Mouse (Mus musculus): ENCODE data around the gene Anxa8. TPM values are rescaled to one million over a fixed set of nuclear protein-coding genes. Genes with fewer than 3 reads are reported as not detected.

Anxa8 gene
- polyA plus RNA-seq, 2 experiments, result 23.7 to 42.5 TPM

DNA sequence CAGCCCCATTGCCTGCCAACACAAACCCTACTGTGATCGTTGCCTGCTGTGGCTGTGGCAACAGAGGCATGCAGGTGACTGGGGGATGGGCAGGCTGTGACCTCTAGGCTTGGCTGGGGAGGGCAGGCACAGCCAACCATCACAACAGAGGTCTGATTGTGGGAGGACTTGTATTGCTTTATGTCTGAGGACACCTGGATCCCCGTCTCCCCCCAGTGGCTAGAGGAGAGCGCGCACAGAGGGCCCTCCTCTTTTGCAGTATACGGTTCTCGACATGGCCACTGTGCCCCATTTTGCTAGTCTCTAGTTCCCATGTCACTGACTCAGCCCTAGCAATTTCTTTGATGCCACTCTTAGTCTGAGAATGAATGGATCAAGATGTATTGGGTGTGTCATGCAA, 14.1 kb upstream of the Anxa8 start:
- no peak for ATAC-seq (ENCODE audit: low FRiP score, low read depth)
- TF ChIP-seq POLR2A (IDR thresholded peaks at IDR 0.05; ENCODE audit: borderline replicate concordance, extremely low read depth, insufficient read depth, insufficient read length), result no peak
- H3K27me3 ChIP-seq (ENCODE audit: control insufficient read depth, insufficient read depth, low read length), result no peaks in the 10 kb centered on the region
- no peaks in the 10 kb centered on the region for H3K9me3 ChIP-seq (ENCODE audit: control insufficient read depth, low read length)
- no peak overlapping the region for H3K9ac ChIP-seq (ENCODE audit: low read depth, low read length, severe bottlenecking)
- no peak overlapping the region for H3K27ac ChIP-seq (replicated peaks; ENCODE audit: low read depth, low read length)
- H3K4me2 ChIP-seq (replicated peaks; ENCODE audit: low read depth, low read length, severe bottlenecking), result no peak overlapping the region
- H3K36me3 ChIP-seq (ENCODE audit: control insufficient read depth, insufficient read depth, low read length), result no peaks in the 10 kb centered on the region
- no peak overlapping the region for H3K4me3 ChIP-seq (replicated peaks; ENCODE audit: low read length)
- WGBS, result 60% methylated on average over 6 of the region's 6 CpGs
- no peak for DNase-seq (ENCODE audit: low spot score)
- no peaks in the 10 kb centered on the region for H3K4me1 ChIP-seq (ENCODE audit: control insufficient read depth, insufficient read depth, low read length)

DNA sequence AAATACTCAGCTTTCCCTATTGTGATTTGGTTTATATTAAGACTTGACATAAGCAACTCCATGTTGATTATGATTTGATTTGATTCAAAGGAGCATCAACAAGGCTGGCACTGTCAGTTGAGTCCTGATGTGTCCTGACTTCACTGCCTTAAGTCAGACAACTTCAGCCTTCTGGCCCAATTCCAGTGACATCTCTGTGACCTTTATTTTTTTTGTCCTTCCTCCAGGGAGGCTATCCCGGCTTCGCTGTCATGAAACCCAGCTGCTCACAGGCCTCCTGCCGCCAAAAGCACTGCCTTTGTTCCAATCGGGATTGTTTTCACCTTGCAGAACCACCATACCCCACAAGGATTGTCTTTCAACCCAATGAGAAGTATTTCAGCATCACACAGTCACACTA, 10.4 kb upstream of the Anxa8 start:
- H3K9ac ChIP-seq (ENCODE audit: low read depth, low read length, severe bottlenecking), result no peak overlapping the region
- 56% methylated on average over 4 of the region's 4 CpGs for WGBS
- H3K4me2 ChIP-seq (replicated peaks; ENCODE audit: low read depth, low read length, severe bottlenecking), result no peak overlapping the region

DNA sequence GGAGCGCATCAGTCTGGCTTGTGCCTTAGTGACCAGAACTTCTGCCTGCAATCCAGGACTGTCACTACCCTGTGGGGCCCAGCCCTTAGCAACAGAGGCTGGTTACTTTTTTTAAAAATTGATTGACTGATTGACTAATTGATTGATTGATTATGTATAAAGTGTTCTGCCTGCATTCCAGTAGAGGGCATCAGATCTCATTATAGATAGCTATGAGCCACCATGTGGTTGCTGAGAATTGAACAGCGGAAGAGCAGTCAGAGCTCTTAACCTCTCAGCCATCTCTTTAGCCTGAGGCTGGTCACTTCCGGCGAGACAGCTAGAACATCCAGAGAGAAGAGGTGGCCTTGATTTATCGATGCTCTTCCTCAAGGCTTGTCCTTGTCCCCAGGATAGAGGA, 8.6 kb upstream of the Anxa8 start:
- H3K36me3 ChIP-seq (ENCODE audit: control insufficient read depth, insufficient read depth, low read length), result no peaks in the 10 kb centered on the region
- no peak for ATAC-seq (ENCODE audit: low FRiP score, low read depth)
- no peak overlapping the region for H3K9ac ChIP-seq (ENCODE audit: low read depth, low read length, severe bottlenecking)
- H3K27ac ChIP-seq (replicated peaks; ENCODE audit: low read depth, low read length), result no peak overlapping the region
- no peak overlapping the region for H3K4me2 ChIP-seq (replicated peaks; ENCODE audit: low read depth, low read length, severe bottlenecking)
- no peaks in the 10 kb centered on the region for H3K9me3 ChIP-seq (ENCODE audit: control insufficient read depth, low read length)
- no peaks in the 10 kb centered on the region for H3K4me1 ChIP-seq (ENCODE audit: control insufficient read depth, insufficient read depth, low read length)
- H3K27me3 ChIP-seq (ENCODE audit: control insufficient read depth, insufficient read depth, low read length), result no peaks in the 10 kb centered on the region
- H3K4me3 ChIP-seq (replicated peaks; ENCODE audit: low read length), result no peak overlapping the region
- DNase-seq (ENCODE audit: low spot score), result no peak
- no peak for TF ChIP-seq POLR2A (IDR thresholded peaks at IDR 0.05; ENCODE audit: borderline replicate concordance, extremely low read depth, insufficient read depth, insufficient read length)
- 75% methylated on average over 5 of the region's 5 CpGs for WGBS

More for the DNA sequence above, 10.4 kb upstream of the Anxa8 start:
- Histone ChIP-seq H3K4me1 (ENCODE audit: control insufficient read depth, insufficient read depth, low read length) (no peaks in the 10 kb centered on the region), H3K4me3 (replicated peaks; ENCODE audit: low read length) (no peak overlapping the region), H3K36me3 (ENCODE audit: control insufficient read depth, insufficient read depth, low read length) (no peaks in the 10 kb centered on the region), H3K27me3 (ENCODE audit: control insufficient read depth, insufficient read depth, low read length) (no peaks in the 10 kb centered on the region), H3K9me3 (ENCODE audit: control insufficient read depth, low read length) (no peaks in the 10 kb centered on the region), H3K27ac (replicated peaks; ENCODE audit: low read depth, low read length) (no peak overlapping the region)
- ATAC-seq (ENCODE audit: low FRiP score, low read depth) (no peak), DNase-seq (ENCODE audit: low spot score) (no peak)
- TF ChIP-seq POLR2A (IDR thresholded peaks at IDR 0.05; ENCODE audit: borderline replicate concordance, extremely low read depth, insufficient read depth, insufficient read length), result no peak

DNA sequence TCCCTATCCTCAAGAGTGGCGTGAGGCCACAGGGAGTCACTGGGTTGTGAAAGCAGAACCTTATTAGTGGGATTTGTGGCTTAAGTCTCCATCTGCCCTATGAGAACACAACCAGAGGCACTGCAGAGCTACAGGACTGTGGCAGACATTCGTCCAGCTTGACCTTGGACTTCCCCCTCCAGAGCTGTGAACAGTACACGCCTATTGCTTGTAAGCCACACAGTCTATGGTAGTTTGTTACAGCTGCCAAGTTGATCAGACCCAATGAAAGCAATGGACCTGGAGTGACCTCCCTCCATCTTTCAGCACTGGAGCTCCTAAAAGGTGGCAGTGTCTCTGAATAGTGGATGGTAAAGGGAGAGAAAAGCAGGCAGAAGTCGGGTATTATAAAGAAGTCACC, 7.5 kb upstream of the Anxa8 start:
- DNase-seq (ENCODE audit: low spot score) (no peak), ATAC-seq (ENCODE audit: low FRiP score, low read depth) (no peak)
- H3K4me2 ChIP-seq (replicated peaks; ENCODE audit: low read depth, low read length, severe bottlenecking), result no peak overlapping the region
- no peaks in the 10 kb centered on the region for H3K9me3 ChIP-seq (ENCODE audit: control insufficient read depth, low read length)
- no peak overlapping the region for H3K27ac ChIP-seq (replicated peaks; ENCODE audit: low read depth, low read length)
- H3K4me1 ChIP-seq (ENCODE audit: control insufficient read depth, insufficient read depth, low read length), result no peaks in the 10 kb centered on the region
- WGBS, result 64% methylated on average over 4 of the region's 4 CpGs
- no peaks in the 10 kb centered on the region for H3K36me3 ChIP-seq (ENCODE audit: control insufficient read depth, insufficient read depth, low read length)
- TF ChIP-seq POLR2A (IDR thresholded peaks at IDR 0.05; ENCODE audit: borderline replicate concordance, extremely low read depth, insufficient read depth, insufficient read length), result no peak
- no peak overlapping the region for H3K4me3 ChIP-seq (replicated peaks; ENCODE audit: low read length)
- H3K9ac ChIP-seq (ENCODE audit: low read depth, low read length, severe bottlenecking), result no peak overlapping the region
- H3K27me3 ChIP-seq (ENCODE audit: control insufficient read depth, insufficient read depth, low read length), result no peaks in the 10 kb centered on the region

DNA sequence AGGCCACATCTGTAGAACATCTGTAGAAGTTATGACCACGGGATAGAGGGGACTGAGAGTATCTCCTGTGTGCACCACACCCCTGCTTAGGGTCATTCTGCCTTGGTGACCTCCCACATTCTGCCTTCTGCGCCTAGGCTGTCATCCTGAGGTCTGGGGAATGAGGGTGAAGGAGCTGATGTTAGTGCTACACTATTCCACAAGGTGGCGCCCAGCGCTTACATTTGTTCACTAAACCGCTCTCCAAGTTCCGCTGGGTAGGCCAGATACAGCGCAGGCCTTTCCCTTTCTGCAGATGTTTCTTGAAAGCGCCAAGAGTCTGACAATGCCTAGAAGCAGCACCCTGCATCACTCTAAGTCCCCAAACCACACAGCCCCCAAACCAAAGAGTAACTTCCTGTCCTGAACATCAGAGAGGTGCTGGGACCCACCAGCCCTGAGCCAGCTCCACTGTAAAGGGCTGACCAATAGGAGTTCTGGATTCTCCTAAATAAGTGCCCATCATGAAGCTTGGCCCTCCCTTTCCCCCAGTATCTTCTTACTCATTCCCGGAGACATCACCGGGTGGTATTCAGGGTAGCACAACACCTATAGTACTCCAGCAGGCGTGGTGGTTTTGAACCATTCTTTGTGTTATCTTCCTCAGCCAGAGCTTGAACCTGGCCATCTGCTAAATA, 5.3 kb upstream of the Anxa8 start:
- ATAC-seq (ENCODE audit: low FRiP score, low read depth), result peak; percentile 87
- no peaks in the 10 kb centered on the region for H3K27me3 ChIP-seq (ENCODE audit: control insufficient read depth, insufficient read depth, low read length)
- H3K9me3 ChIP-seq (ENCODE audit: control insufficient read depth, low read length), result no peaks in the 10 kb centered on the region
- 10% methylated on average over 11 of the region's 11 CpGs for WGBS
- peak; percentile 95 for DNase-seq (ENCODE audit: low spot score)
- no peaks in the 10 kb centered on the region for H3K4me1 ChIP-seq (ENCODE audit: control insufficient read depth, insufficient read depth, low read length)
- H3K4me3 ChIP-seq (replicated peaks; ENCODE audit: low read length), result no peak overlapping the region
- H3K4me2 ChIP-seq (replicated peaks; ENCODE audit: low read depth, low read length, severe bottlenecking), result no peak overlapping the region
- H3K9ac ChIP-seq (ENCODE audit: low read depth, low read length, severe bottlenecking), result no peak overlapping the region; the same call in 1 of the 2 replicates
- no peak for TF ChIP-seq POLR2A (IDR thresholded peaks at IDR 0.05; ENCODE audit: borderline replicate concordance, extremely low read depth, insufficient read depth, insufficient read length)
- H3K27ac ChIP-seq (replicated peaks; ENCODE audit: low read depth, low read length), result no peak overlapping the region
- H3K36me3 ChIP-seq (ENCODE audit: control insufficient read depth, insufficient read depth, low read length), result no peaks in the 10 kb centered on the region

All from limb, embryonic 14.5 days (tissue).